Mouse (Mus musculus) liver, embryonic 11.5 days (tissue): ENCODE measurements around the gene Gh. TPM values are rescaled to one million over a fixed set of nuclear protein-coding genes. Genes with fewer than 3 reads are reported as not detected.

Experiments used
- ATAC-seq: fragments of 200-750 bp; cut with Nextera tagmentation; replicated peaks from 2 replicates; pipeline ENCODE4 v1.8.0; 2017; ENCODE audit warnings: moderate number of reproducible peaks, mild to moderate bottlenecking, moderate TSS enrichment, moderate library complexity; ENCODE audit not compliant: low FRiP score
- DNase-seq: peaks from one replicate; pipeline ENCODE4 v3.0.0-alpha.2; 2017; ENCODE audit warnings: low spot score
- H3K27ac ChIP-seq: fragments of 300-500 bp; sonication (generic); 2 replicates; pipeline ENCODE4 v1.5.1; 2014; ENCODE audit warnings: mild to moderate bottlenecking, low read depth, low read length, control low read depth
- H3K27me3 ChIP-seq: fragments of 300-500 bp; sonication (generic); replicated peaks from 2 replicates; pipeline ENCODE4 v1.6.1; 2014; ENCODE audit warnings: low read length, mixed read lengths; ENCODE audit not compliant: control insufficient read depth, insufficient read depth
- H3K36me3 ChIP-seq: fragments of 300-500 bp; sonication (generic); 2 replicates; pipeline ENCODE4 v1.6.1; 2014; ENCODE audit warnings: mild to moderate bottlenecking, low read length, moderate library complexity, mixed read lengths; ENCODE audit not compliant: control insufficient read depth, insufficient read depth
- H3K4me1 ChIP-seq: fragments of 300-500 bp; sonication (generic); replicated peaks from 2 replicates; pipeline ENCODE4 v1.6.1; 2014; ENCODE audit warnings: low read length, mixed read lengths; ENCODE audit not compliant: control insufficient read depth, insufficient read depth
- H3K4me2 ChIP-seq: fragments of 300-500 bp; sonication (generic); 2 replicates; pipeline ENCODE4 v1.6.1; 2014; ENCODE audit warnings: mild to moderate bottlenecking, control low read depth, moderate library complexity
- H3K4me3 ChIP-seq: fragments of 300-500 bp; sonication (generic); 2 replicates; pipeline ENCODE4 v1.5.1; 2014; ENCODE audit warnings: low read depth, low read length, control low read depth
- H3K9ac ChIP-seq: fragments of 300-500 bp; sonication (generic); 2 replicates; pipeline ENCODE4 v1.6.1; 2014; ENCODE audit warnings: low read depth, low read length, control low read depth
- H3K9me3 ChIP-seq: fragments of 300-500 bp; sonication (generic); 2 replicates; pipeline ENCODE4 v1.6.1; 2016; ENCODE audit warnings: low read length, inconsistent platforms, mixed read lengths; ENCODE audit not compliant: control insufficient read depth
- WGBS: fragments of 180-500 bp; shearing (Covaris S2); extraction: QIAGEN DNeasy Blood & Tissue Kit; methylation state at CpG from one replicate; pipeline ENCODE4 v1.1.7; 2014; 5-methylcytosine and 5-hydroxymethylcytosine counted together
- polyA plus RNA-seq: library from polyadenylated mRNA; unstranded; fragments of >200 nt; fragmentation: Nextera tagmentation; extraction: Ambion mirVana; gene quantifications from 2 replicates; pipeline ENCODE4 v1.2.1, GENCODE M21; 2014

Gh gene
- polyA plus RNA-seq, 1 experiment from 2014 or later, result not detected

GRCm38 (mm10) chr11:106284126-106284525 lies 17.5 kb downstream of the Gh start:
- DNase-seq, result no peak
- WGBS, result 72% methylated on average over 8 of the region's 8 CpGs
- H3K27ac ChIP-seq, result no peak overlapping the region
- no peak overlapping the region for H3K9ac ChIP-seq
- no peak overlapping the region for H3K4me2 ChIP-seq
- no peaks in the 10 kb centered on the region for H3K4me1 ChIP-seq
- no peak for ATAC-seq
- no peaks in the 10 kb centered on the region for H3K9me3 ChIP-seq
- H3K27me3 ChIP-seq, result no peaks in the 10 kb centered on the region
- H3K36me3 ChIP-seq, result no peaks in the 10 kb centered on the region
- no peak overlapping the region for H3K4me3 ChIP-seq

- no peaks in the 10 kb centered on the region for H3K36me3 ChIP-seq
- H3K9ac ChIP-seq, result no peak overlapping the region
- DNase-seq, result no peak
- ATAC-seq, result no peak
- H3K9me3 ChIP-seq, result no peaks in the 10 kb centered on the region
- no peaks in the 10 kb centered on the region for H3K4me1 ChIP-seq
- 74% methylated on average over 4 of the region's 4 CpGs for WGBS
- H3K27me3 ChIP-seq, result no peaks in the 10 kb centered on the region
- no peak overlapping the region for H3K4me2 ChIP-seq
- no peak overlapping the region for H3K4me3 ChIP-seq
- no peak overlapping the region for H3K27ac ChIP-seq
Measured at GRCm38 (mm10) chr11:106283371-106283770, 18.3 kb downstream of the Gh start.

- Histone ChIP-seq H3K27ac (no peak overlapping the region), H3K4me2 (no peak overlapping the region), H3K4me3 (no peak overlapping the region), H3K9ac (no peak overlapping the region), H3K27me3 (no peaks in the 10 kb centered on the region), H3K4me1 (no peaks in the 10 kb centered on the region), H3K36me3 (no peaks in the 10 kb centered on the region), H3K9me3 (no peaks in the 10 kb centered on the region)
- DNase-seq, result no peak
- no peak for ATAC-seq
- 82% methylated on average over 6 of the region's 6 CpGs for WGBS
Measured at GRCm38 (mm10) chr11:106282452-106282851, 19.2 kb downstream of the Gh start.

- Histone ChIP-seq H3K27me3 (no peaks in the 10 kb centered on the region), H3K9ac (no peak within 1 kb of the TSS), H3K9me3 (no peaks in the 10 kb centered on the region), H3K4me3 (no peak within 1 kb of the TSS; the same call in 1 of the 2 replicates), H3K4me1 (peaks cover 19% of the 10 kb centered on the region), H3K27ac (no peak within 1 kb of the TSS), H3K36me3 (no peaks in the 10 kb centered on the region), H3K4me2 (peak within 1 kb of the TSS; percentile 44)
- DNase-seq (peak; percentile 91), ATAC-seq (peak; percentile 57)
- WGBS, result 6% methylated on average over 25 of the region's 25 CpGs
Measured at GRCm38 (mm10) chr11:106276454-106276853, 25.2 kb downstream of the Gh start, which contains the start of gene Tcam1. Tcam1 (plus strand) TSS chr11:106276672.

GRCm38 (mm10) chr11:106274971-106275411 lies 26.7 kb downstream of the Gh start:
- DNase-seq (no peak), ATAC-seq (no peak)
- WGBS, result 81% methylated on average over 7 of the region's 7 CpGs
- no peaks in the 10 kb centered on the region for H3K9me3 ChIP-seq
- no peaks in the 10 kb centered on the region for H3K36me3 ChIP-seq
- no peak overlapping the region for H3K27ac ChIP-seq
- peaks cover 28% of the 10 kb centered on the region for H3K4me1 ChIP-seq
- H3K4me3 ChIP-seq, result no peak overlapping the region
- no peak overlapping the region for H3K9ac ChIP-seq
- no peaks in the 10 kb centered on the region for H3K27me3 ChIP-seq
- no peak overlapping the region for H3K4me2 ChIP-seq

GRCm38 (mm10) chr11:106274374-106274773 lies 27.3 kb downstream of the Gh start:
- no peak for DNase-seq
- Histone ChIP-seq H3K9ac (no peak overlapping the region), H3K27ac (no peak overlapping the region), H3K36me3 (no peaks in the 10 kb centered on the region), H3K4me3 (no peak overlapping the region), H3K4me2 (no peak overlapping the region), H3K4me1 (peaks cover 28% of the 10 kb centered on the region), H3K9me3 (no peaks in the 10 kb centered on the region), H3K27me3 (no peaks in the 10 kb centered on the region)
- ATAC-seq, result no peak
- WGBS, result 86% methylated on average over 1 of the region's 1 CpGs

- 88% methylated on average over 6 of the region's 6 CpGs for WGBS
- peaks cover 33% of the 10 kb centered on the region for H3K4me1 ChIP-seq
- DNase-seq (no peak), ATAC-seq (no peak)
- H3K4me3 ChIP-seq, result peak overlapping the region; percentile 99; the same call in 1 of the 2 replicates
- no peaks in the 10 kb centered on the region for H3K36me3 ChIP-seq
- H3K4me2 ChIP-seq, result peak overlapping the region; percentile 66
- no peaks in the 10 kb centered on the region for H3K9me3 ChIP-seq
- no peak overlapping the region for H3K27ac ChIP-seq
- H3K27me3 ChIP-seq, result no peaks in the 10 kb centered on the region
- peak overlapping the region; percentile 64; the same call in 1 of the 2 replicates for H3K9ac ChIP-seq
Measured at GRCm38 (mm10) chr11:106273811-106274210, 27.9 kb downstream of the Gh start.

GRCm38 (mm10) chr11:106273311-106273684 lies 28.4 kb downstream of the Gh start:
- peak; percentile 21; the same call in 1 of the 2 replicates for ATAC-seq
- H3K4me1 ChIP-seq, result peaks cover 38% of the 10 kb centered on the region
- H3K9ac ChIP-seq, result peak overlapping the region; percentile 64
- H3K27ac ChIP-seq, result peak overlapping the region; percentile 77
- WGBS, result 9% methylated on average over 16 of the region's 16 CpGs
- no peaks in the 10 kb centered on the region for H3K27me3 ChIP-seq
- H3K36me3 ChIP-seq, result no peaks in the 10 kb centered on the region
- no peak for DNase-seq
- H3K4me2 ChIP-seq, result peak overlapping the region; percentile 66
- peak overlapping the region; percentile 99 for H3K4me3 ChIP-seq
- H3K9me3 ChIP-seq, result no peaks in the 10 kb centered on the region

- no peaks in the 10 kb centered on the region for H3K9me3 ChIP-seq
- H3K4me1 ChIP-seq, result peaks cover 44% of the 10 kb centered on the region
- peak within 1 kb of the TSS; percentile 99 for H3K4me3 ChIP-seq
- H3K27ac ChIP-seq, result peak within 1 kb of the TSS; percentile 95
- WGBS, result under 1% methylated on average over 72 of the region's 72 CpGs
- H3K9ac ChIP-seq, result peak within 1 kb of the TSS; percentile 99
- 0 out of 2 replicates have a peak, but pooled peaks cover 4% of the 10 kb centered on the region for H3K36me3 ChIP-seq
- H3K4me2 ChIP-seq, result peak within 1 kb of the TSS; percentile 81
- H3K27me3 ChIP-seq, result no peaks in the 10 kb centered on the region
- DNase-seq (peak; percentile 100), ATAC-seq (peak; percentile 92)
Measured at GRCm38 (mm10) chr11:106272644-106273310, 28.9 kb downstream of the Gh start, which contains the start of gene Smarcd2. Smarcd2 (minus strand) TSS chr11:106272972.
